Mouse (Mus musculus): Measurements from ENCODE around the gene Col4a1. TPM values are rescaled to one million over a fixed set of nuclear protein-coding genes. Genes with fewer than 3 reads are reported as not detected.

Gene Col4a1
- total RNA-seq, 1 experiment from 2014 or later, result 2.4 TPM

Other genes starting within 250 kb of the Col4a1 start
- gene Col4a2, start within 50 bp of the Col4a1 start, total RNA-seq (2017), result 0.34 and 2.3 TPM in 2 replicates
- gene Rab20, start 165.9 kb upstream of the Col4a1 start, total RNA-seq (2017), result 1.7 TPM in 1 of 2 replicates, not detected in the other
- gene Naxd, start 184.7 kb upstream of the Col4a1 start, total RNA-seq (2017), result 34.9 and 50.2 TPM in 2 replicates
- 40.0 and 41.7 TPM in 2 replicates for gene Cars2, start 238.0 kb upstream of the Col4a1 start, total RNA-seq (2017)
- gene Ing1, start 242.7 kb upstream of the Col4a1 start, total RNA-seq (2017), result 53.5 and 69.9 TPM in 2 replicates